Mouse (Mus musculus): ENCODE results near the gene Tm4sf19. TPM values are rescaled to one million over a fixed set of nuclear protein-coding genes. Genes with fewer than 3 reads are reported as not detected.

Gene Tm4sf19
- polyA plus RNA-seq, 1 experiment from 2014 or later = not detected

- Histone ChIP-seq H3K27me3 (ENCODE audit: low read depth, poor library complexity, severe bottlenecking) (no peaks in the 10 kb centered on the region), H3K27ac (replicated peaks) (no peak overlapping the region)
- 91% methylated on average over 1 of the region's 1 CpGs for WGBS
Observed at GRCm38 (mm10) chr16:32456761-32457160, 56.5 kb downstream of the Tm4sf19 start.

More at GRCm38 (mm10) chr16:32456761-32457160, 56.5 kb downstream of the Tm4sf19 start:
- no peak overlapping the region for H3K4me3 ChIP-seq
- DNase-seq (ENCODE audit: low spot score) = no peak
- H3K4me1 ChIP-seq = no peaks in the 10 kb centered on the region
- no peaks in the 10 kb centered on the region for H3K9me3 ChIP-seq (replicated peaks)
- H3K36me3 ChIP-seq = peaks cover 34% of the 10 kb centered on the region

Other genes starting within 250 kb of the Tm4sf19 start
- gene Nrros, start 234.9 kb upstream of the Tm4sf19 start, polyA plus RNA-seq (2016; fragmentation: Nextera tagmentation; extraction: Ambion mirVana) = 8.9 and 9.1 TPM in 2 replicates
- 0.25 TPM in 1 of 2 replicates, not detected in the other for gene Bex6, start 220.7 kb upstream of the Tm4sf19 start, polyA plus RNA-seq (2016; fragmentation: Nextera tagmentation; extraction: Ambion mirVana)
- gene Fbxo45, start 153.3 kb upstream of the Tm4sf19 start, polyA plus RNA-seq (2016; fragmentation: Nextera tagmentation; extraction: Ambion mirVana) = 7.0 and 8.6 TPM in 2 replicates
- gene Wdr53, start 153.3 kb upstream of the Tm4sf19 start, polyA plus RNA-seq (2016; fragmentation: Nextera tagmentation; extraction: Ambion mirVana) = 18.6 and 19.2 TPM in 2 replicates
- 0.07 TPM in 1 of 2 replicates, not detected in the other for gene Smco1, start 129.0 kb upstream of the Tm4sf19 start, polyA plus RNA-seq (2016; fragmentation: Nextera tagmentation; extraction: Ambion mirVana)
- gene Rnf168, start 123.0 kb upstream of the Tm4sf19 start, polyA plus RNA-seq (2016; fragmentation: Nextera tagmentation; extraction: Ambion mirVana) = 34.6 and 35.2 TPM in 2 replicates
- 25.7 and 28.5 TPM in 2 replicates for gene Ubxn7, start 68.2 kb upstream of the Tm4sf19 start, polyA plus RNA-seq (2016; fragmentation: Nextera tagmentation; extraction: Ambion mirVana)
- gene Tctex1d2, start 19.2 kb downstream of the Tm4sf19 start, polyA plus RNA-seq (2016; fragmentation: Nextera tagmentation; extraction: Ambion mirVana) = 34.6 and 36.3 TPM in 2 replicates
- gene Pcyt1a, start 30.4 kb downstream of the Tm4sf19 start, polyA plus RNA-seq (2016; fragmentation: Nextera tagmentation; extraction: Ambion mirVana) = 43.1 and 46.4 TPM in 2 replicates
- 0.16 and 0.35 TPM in 2 replicates for gene Slc51a, start 87.4 kb downstream of the Tm4sf19 start, polyA plus RNA-seq (2016; fragmentation: Nextera tagmentation; extraction: Ambion mirVana)
- not detected in 2 replicates for gene Zdhhc19, start 95.8 kb downstream of the Tm4sf19 start, polyA plus RNA-seq (2016; fragmentation: Nextera tagmentation; extraction: Ambion mirVana)
- 68.7 and 71.9 TPM in 2 replicates for gene Tfrc, start 208.4 kb downstream of the Tm4sf19 start, polyA plus RNA-seq (2016; fragmentation: Nextera tagmentation; extraction: Ambion mirVana)
- 8.4 and 9.8 TPM in 2 replicates for gene Tnk2, start 243.4 kb downstream of the Tm4sf19 start, polyA plus RNA-seq (2016; fragmentation: Nextera tagmentation; extraction: Ambion mirVana)

Data from midbrain, embryonic 10.5 days (tissue).